Mouse (Mus musculus) regulatory T cell (primary cell): ENCODE results near the gene Lctl.
"Not testable (repeated sequence)": the region's sequence is repeated elsewhere in the genome, so short reads cannot be mapped to it uniquely, and the experiment has no call there.

Experiments used
- in situ Hi-C: fragments of 300-600 bp; cut with MboI, MseI; formaldehyde crosslinking; loops from one replicate; pipeline ENCODE4 v1.15.1; 2025; ENCODE audit warnings: high pct_unique_total_duplicates

Gene Lctl

DNA sequence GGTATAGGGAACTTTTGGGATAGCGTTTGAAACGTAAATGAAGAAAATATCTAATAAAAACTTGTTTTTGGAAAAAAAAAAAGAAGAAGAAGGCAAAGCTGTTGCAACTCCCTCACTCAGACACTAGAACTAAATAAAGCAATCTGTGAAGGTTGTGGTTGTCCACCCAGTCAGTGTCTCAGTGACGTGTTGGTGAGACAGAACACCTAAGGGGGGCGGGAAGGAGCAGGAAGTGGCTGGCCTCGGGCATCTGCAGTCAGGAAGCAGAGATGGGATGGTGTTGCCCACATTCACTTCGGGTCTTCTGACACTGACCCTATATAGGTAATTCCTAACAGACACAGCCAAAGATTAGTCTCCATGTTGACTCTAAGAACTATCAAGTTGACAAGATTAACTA lies 1.2 kb upstream of the Lctl start:
- in situ Hi-C loops, result no loop called here

DNA sequence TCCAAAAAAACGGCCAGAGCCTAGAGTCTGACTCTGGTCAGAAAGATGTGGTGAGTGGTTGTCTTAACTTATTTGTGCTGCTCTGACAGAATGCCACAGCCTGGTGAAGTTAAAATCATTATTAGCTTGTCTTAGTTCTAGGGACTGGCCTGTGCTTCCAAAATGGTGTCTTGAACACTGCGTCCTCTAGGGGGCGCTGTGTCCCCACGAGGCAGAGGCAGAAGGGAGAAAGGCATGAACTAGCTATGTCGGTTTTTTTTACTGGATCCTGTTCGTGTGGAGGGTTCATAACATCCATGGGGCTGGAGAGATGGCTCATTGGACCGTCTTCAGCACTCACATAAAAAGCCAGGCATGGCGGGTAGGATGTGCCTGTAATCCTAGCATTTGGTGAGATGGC lies 3.0 kb downstream of the Lctl start:
- in situ Hi-C loops, result no loop called here

DNA sequence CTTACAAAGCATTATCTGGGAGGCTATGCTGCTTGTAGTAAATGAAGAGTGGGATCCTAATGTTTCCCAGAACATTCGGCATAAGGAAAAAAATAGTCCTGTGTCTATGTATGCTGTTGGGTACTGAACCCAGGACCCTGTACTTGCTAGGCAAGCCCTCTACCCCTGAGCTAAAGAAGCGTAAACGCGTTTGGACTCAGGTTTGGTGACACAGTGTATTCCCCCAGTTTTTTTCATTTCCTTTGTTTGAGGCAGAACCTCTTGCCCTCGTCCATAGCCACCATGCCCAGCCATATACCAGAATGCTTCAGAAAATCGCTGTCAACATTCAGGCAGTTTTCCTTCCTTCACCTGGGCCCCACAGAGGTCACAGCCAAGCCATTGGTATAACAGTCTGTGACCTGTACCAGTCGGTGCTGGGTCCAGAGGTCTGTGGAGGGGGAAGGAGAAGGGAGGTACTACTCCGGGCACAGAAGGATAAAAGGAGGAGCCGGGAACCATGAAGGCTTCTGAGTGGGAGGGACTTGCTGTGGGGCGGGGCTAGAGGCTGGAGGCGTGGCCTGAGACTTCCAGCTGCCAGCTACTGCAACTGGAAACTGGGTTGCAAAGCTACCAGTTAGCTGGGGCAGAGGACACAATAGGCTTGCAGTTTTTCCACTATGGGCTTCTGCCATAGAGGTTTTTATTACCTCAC lies 3.8 kb downstream of the Lctl start:
- in situ Hi-C loops, result no loop called here

DNA sequence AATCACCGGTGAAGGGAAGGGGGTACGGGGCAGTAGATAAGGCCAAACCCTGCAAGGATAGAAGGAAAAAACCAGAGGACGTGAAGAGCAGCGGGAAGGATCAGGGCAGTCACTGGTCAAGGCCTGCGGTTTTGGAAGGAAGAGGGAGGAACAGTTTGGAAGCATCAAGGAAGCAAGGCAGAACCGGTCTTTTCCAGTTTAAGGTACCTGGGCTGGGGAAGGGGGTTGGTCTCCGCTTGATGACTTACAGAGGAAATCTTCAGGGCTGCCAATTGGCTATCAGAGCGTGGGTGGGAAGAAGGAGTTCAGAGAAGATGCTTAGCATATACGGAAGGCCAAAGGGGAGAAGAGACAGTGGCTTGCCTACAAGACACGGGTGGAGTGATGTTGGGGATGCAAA lies 5.7 kb downstream of the Lctl start:
- in situ Hi-C loops, result no loop called here

DNA sequence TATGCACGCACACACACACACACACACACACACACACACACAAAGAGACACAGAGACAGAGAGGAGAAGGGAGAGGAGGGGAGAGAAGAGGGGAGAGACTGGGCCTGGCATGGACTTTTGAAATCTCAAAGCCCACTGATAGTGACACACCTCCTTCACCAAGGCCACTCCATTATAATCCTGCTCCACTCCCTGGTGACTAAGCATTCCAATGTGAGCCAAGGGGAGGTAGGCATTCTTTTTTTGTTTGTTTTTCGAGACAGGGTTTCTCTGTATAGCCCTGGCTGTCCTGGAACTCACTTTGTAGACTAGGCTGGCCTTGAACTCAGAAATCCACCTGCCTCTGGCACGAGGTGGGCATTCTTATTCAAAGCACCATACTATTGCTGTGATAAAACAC lies 7.9 kb downstream of the Lctl start:
- in situ Hi-C loops, result not testable (repeated sequence)

DNA sequence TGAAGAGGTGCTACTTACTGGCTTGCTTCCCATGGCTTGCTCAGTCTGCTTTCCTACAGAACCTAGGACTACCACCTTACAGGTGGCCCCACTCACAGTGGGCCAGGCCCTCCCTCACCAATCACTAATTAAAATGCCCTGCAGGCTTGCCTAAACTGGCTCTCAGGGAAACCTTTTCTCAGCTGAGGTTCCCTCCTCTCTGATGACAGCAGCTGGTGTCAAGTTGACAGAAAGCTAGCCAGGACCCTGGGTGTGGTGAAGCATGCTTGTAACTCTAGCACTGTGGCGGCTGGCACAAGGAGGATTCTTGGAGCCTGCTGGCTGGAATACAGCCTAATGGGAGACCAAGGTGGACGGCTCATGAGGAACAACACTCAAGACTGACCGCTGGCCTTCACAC lies 8.4 kb downstream of the Lctl start:
- in situ Hi-C loops, result no loop called here

DNA sequence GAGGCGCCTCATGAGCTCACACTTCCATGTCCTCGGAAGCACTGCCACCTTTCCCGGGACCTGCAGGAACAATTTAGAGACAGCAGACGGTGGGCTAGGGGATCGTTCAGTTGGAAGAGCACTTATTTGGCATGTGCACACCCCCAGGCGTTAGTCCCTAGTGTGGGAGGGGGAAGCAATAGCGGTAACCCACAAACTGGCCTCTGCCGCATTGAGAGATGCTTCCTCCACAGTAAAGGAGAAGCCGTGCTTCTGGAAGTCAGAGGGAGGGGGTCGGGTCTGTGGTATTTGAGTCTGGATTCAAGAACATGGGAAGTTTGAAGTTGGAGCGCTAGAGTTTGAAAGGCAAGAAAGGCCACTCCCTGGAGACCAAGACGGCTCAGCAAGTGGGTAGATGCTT lies 9.2 kb downstream of the Lctl start:
- in situ Hi-C loops, result no loop called here

DNA sequence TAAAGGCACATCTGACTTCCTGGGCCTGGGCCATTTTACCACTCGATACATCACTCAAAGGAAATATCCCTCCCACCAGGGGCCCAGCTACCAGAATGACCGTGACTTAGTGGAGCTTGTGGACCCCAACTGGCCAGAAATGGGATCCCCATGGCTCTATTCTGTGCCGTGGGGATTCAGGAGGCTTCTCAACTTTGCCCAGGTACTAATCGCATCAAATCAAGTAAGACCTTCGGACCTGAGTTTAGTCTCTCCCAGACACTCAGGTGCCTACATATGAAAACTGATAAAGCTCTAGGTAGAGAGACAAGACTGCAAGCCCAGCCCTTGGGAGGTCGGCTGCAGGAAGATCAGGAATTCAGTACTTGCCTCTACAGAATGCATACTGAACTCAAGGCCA lies 14.7 kb downstream of the Lctl start:
- in situ Hi-C loops, result no loop called here

DNA sequence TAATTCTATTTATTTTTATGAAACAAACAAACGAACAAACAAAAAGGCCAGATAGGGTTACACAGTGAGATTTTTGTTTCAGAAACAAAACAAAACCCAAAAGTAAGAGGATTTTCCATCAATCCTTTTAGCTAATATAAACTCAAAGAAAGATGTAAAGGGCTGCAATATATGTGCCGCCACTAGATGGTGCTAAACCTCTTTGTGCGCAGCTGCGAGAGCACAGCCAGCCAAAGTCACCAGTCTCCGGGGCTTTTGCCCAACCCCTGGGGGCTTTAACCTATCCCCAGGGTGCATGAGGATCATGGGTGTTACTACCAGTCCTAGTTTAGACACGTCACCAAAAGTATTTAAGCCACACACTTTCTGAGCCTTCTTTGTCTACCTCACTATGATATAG lies 21.9 kb downstream of the Lctl start:
- in situ Hi-C loops, result not testable (repeated sequence)

DNA sequence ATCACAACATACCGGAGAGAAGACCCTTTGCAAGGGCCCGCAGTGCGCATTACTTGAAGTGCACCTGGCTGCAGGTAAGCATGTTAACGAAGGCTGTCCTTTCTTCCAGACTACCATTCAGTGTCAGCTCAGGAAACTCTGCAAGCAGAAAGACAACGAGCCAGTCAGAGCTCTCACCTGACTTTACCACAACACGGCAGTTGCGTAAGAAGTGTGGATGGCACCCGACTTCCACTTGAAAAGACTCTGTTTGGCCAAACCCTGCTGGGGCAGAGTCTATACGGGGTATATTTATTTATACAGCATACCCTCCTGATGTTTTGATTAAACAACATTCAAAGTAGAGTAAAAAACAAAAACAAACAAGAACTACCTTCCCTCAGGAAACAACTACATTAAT lies 22.9 kb downstream of the Lctl start:
- in situ Hi-C loops, result no loop called here

DNA sequence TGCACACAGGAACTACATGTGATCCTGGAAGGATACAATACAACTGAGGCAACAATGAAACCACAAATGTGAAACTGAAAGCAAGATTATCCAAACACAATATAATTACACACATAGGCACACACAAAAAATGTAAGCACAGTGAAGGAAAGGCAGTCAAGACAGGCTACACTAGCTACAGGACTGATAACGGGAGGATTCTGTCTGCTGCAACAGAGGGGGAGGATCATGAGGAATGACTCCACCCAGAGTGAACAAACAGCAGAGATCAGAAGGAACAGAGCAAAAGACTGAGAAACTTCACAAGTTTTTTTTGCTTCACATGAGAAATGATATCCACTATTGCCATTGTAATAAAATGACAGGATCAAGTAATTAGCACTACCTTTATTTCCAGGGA lies 39.7 kb downstream of the Lctl start:
- in situ Hi-C loops, result loop anchor here (10.0 kb wide), 1 partner anchor 138 kb away; no protein-coding TSS in a partner anchor

DNA sequence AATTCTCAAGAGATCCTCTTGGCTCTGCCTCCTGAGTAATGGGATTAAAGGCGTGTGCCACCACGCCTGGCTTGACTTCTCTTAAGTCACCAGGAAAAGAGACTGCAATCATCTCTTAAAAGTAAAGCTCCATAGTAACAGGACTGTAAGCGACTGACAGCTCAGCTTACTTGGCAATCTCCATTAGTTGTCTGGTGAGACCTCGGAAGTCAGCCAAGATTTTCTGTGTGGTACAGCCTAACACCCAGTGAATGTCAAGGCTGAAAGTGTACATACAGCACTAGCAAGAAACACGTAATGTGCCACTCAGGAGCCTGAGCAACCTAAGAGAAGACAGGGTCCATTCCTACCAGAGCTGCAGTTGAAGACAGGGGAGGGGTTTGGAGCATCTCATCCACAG lies 43.5 kb downstream of the Lctl start:
- in situ Hi-C loops, result no loop called here

DNA sequence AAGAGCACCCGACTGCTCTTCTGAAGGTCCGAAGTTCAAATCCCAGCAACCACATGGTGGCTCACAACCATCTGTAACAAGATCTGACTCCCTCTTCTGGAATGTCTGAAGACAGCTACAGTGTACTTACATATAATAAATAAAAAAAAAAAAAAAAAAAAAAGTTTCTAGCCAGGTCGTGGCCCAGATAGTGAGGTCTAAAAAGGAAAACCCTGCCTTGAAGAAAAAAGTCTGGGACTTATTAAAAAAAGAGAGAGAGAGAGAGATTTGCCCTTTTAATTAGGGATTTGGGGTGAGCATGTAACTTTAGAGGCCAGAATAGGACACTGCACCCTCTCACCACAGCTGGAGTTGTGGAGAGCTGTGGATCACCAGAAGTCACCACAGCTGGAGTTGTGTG lies 53.0 kb downstream of the Lctl start:
- in situ Hi-C loops, result loop anchor here (5.0 kb wide), 1 partner anchor 112 kb away; the partner anchor contains the start of gene Tipin

DNA sequence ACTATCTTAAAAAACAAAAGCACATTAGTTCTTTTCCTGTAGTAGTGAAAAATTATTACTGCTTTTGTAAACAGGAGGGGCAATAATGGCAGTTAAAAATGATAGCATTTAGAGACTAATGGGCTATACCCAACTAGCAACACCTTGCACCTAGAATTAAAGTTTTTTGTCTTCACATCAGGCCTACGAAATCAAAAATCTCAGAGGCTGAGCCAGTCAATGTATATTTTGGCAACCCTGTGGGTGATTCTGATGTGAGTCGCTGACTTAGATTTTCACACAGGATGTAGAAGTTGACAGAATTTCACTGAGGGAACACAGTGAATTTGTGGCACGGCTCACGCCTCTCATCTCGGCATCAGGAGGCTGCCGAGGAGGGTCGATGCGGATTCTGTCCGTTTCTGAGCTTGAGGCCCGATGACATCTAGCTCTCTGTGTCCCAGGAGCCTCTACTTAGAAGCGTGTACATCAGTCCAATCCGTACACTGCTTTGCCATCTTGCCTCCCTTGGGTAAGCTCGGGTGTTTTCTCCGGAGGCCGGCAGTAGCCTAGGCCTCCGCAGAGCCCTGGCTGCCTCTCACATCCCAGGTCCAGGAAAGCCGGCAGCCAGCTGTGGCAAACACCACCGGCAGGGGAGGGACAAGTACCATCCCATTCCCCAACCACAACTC lies 55.3 kb downstream of the Lctl start:
- in situ Hi-C loops, result loop anchor here (5.0 kb wide), 1 partner anchor 110 kb away; the partner anchor contains the start of gene Tipin

DNA sequence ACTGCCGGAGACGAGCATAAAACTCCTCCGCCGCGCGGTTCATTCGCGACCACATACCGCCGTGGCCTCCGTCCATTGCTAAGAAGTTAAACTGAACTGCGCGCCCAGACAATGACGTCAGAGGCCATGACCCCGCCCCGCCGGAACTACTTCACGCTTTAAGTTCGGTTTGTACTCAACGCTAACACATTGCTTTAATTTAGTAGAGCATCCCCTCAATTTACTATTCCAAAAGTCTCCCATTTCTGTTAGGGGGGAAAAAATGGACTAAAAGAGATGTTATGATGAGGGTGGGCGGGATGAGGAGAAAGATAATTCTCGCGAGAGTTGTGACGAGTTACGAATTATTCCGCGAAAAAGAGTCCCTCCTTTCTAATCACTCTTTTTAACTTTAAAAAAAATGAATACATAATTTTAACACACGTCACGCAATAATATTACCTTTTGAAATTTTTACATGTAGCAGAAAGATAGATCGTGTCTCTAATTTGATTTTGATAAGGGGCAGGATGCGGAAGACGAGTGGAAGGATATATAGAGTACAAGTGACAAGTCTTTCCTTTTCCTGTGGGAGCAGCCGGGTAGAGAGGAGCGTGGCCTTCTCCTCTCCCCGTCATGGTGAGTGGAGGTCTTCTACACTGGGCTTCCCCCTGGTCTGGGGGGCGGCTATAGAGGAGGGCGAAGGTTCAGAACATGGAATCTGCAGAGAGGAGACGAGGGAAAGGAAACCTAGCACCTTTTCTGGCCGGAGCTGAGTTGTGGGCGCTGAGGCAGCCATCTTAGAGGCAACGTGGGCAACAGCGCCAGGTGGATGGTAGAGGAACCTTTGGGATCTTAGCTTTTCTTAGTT lies 56.1 kb downstream of the Lctl start, which contains the start of the genes Zwilch and Rpl4:
Zwilch (minus strand) TSS at position 289 of the 850 bp plus-strand sequence.
Rpl4 (plus strand) TSS at position 560 of the 850 bp plus-strand sequence.
- in situ Hi-C loops, result loop anchor here (5.0 kb wide), 1 partner anchor 109 kb away; the partner anchor contains the start of gene Tipin

DNA sequence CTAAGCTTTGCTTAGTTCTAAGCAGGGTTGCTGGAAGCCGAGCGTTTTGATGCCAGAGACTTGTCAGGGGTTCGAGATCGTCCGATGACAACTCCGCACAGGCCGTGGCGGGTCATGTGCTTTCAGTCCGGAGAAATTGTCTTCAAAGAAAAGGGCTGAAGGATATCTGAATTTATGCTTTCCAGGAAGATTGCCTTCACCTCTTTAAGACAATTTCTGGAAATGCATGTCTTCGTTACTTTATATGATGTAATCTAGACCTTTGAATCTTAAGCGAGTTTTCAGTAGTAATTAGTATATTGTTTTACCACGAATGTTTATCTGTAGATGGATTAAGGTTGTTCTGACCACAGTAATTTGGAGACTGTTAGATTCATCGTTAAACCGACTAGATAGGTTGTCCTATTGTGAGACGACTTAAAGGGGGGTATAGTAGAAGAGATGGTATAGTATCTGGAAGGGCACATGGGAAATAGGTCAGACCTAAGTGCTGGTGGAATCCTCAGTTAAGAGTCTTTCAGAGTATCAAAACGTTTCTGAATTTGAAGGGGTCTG lies 56.8 kb downstream of the Lctl start:
- in situ Hi-C loops, result loop anchor here (5.0 kb wide), 1 partner anchor 109 kb away; the partner anchor contains the start of gene Tipin

DNA sequence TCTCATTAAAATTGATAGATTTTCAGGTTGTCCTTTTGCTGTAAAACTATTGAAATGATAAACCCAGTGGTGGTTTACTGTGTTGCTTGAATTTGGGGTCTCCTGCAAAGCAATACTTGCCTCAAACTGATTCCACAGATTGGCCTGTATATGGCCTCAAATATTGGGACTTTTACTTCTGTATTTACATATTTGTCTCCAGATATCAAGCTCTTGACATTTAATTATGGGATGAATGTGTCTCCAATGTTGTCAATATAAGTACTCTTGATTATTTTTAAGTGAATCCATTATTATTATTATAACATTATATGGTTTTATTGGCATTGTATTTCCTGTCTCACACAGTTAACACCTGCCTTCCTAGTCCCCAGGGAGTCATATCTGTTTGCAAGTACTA lies 57.4 kb downstream of the Lctl start:
- in situ Hi-C loops, result loop anchor here (5.0 kb wide), 1 partner anchor 108 kb away; the partner anchor contains the start of gene Tipin

DNA sequence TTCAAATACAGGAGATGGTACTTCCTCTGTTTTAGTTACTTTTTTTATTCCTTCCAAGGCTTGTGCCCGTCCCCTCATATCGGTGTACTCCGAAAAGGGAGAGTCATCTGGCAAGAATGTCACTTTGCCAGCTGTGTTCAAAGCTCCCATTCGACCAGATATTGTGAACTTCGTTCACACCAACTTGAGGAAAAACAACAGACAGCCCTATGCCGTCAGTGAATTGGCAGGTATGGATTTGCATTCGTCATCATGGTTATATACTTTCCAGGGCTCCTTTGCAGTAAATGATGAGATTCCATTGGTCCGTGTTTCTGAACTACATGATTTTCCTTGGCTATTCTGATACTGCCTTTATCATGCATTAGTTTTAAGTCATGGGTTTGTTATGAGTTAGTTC lies 57.8 kb downstream of the Lctl start:
- in situ Hi-C loops, result loop anchor here (5.0 kb wide), 2 partner anchors 78 to 108 kb away; partner anchors contain the start of genes Map2k1 and Tipin

DNA sequence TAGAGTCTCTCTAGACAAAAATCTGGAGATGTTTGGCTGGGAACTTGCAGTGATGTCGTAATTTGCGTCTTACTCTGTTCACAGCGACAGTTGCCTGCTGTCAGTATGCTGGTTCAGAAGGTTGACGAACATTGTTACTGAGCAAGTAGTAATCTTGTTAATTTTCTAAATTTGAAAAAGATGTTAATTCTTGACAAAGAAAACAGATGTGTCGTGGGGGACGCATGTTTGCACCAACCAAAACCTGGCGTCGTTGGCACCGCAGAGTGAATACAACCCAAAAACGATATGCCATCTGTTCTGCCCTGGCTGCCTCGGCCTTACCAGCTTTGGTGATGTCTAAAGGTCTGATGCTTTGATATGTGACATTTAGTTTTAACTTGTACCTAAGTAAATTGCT lies 58.4 kb downstream of the Lctl start:
- in situ Hi-C loops, result loop anchor here (5.0 kb wide), 1 partner anchor 77 kb away; the partner anchor contains the start of gene Map2k1

DNA sequence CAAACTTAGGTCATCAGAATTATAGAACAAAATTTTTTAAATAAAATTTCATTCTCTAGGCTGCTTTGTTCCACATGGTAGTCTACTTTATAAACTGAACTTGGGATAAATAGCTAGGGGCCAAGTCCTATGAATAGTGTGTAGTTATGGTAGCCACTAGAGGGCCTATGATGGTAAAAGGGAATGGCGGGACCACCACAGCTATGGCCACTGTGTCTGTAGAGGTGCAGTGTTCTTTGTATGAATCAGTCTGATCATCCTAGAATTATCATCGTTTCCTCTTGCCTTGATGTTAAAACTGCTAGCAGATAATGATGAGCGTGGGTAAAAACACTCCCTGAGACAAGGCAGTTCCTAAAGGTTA lies 61.6 kb downstream of the Lctl start:
- in situ Hi-C loops, result loop anchor here (5.0 kb wide), 1 partner anchor 74 kb away; the partner anchor contains the start of gene Map2k1

DNA sequence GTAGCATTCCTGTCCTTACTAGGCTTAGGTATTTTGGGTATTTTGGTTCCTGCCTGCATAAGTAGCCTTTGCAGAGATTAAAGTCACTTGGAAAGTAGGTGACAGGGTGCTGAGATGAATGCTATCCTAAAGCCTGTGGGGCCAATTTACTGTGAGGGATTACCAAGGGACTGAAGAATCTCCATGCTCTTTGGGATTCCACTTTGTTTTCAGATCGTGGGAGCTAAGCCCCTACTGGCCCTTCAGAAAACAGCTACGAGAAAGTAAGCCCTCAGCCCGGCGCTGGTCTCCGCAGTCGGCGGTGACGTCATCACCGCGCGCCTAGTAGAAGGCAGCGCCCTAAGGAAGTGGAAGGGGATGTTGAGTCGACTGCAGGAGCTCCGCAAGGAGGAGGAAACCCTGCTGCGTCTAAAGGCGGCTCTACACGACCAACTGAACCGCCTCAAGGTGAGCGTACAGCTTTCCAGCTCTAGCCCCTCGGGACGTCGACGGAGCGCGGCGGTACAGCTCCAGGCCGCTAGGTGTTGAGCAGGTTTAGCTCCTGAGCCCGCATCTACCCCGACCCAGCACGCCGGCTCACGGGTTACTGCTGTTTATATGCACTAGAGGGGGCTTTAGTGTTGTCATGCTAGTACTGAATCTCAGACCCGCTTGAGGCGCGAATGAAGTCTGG lies 62.2 kb downstream of the Lctl start, which contains the start of gene Snapc5:
Snapc5 (plus strand) TSS at position 301 of the 673 bp plus-strand sequence.
- in situ Hi-C loops, result loop anchor here (5.0 kb wide), 1 partner anchor 73 kb away; the partner anchor contains the start of gene Map2k1
